Mouse (Mus musculus) thymus, adult 2 months (tissue): Measurements from ENCODE around the gene Tnfsfm13.
"Not testable (repeated sequence)": the region's sequence is repeated elsewhere in the genome, so short reads cannot be mapped to it uniquely, and the experiment has no call there.

Experiments
- CTCF ChIP-seq: fragments of 200-500 bp; IDR thresholded peaks from 2 replicates; pipeline ENCODE4 v1.5.1; 2012; ENCODE audit warnings: mild to moderate bottlenecking, control low read depth, low read length, moderate library complexity, borderline replicate concordance; ENCODE audit not compliant: control insufficient read depth, poor library complexity, insufficient read depth; ENCODE audit errors: extremely low read depth
- POLR2A ChIP-seq: fragments of 200-500 bp; IDR thresholded peaks from 2 replicates; pipeline ENCODE4 v1.6.1; 2012; ENCODE audit warnings: mild to moderate bottlenecking, low read length, control low read depth, moderate library complexity; ENCODE audit not compliant: control insufficient read depth, poor library complexity, insufficient read depth; ENCODE audit errors: extremely low read depth

DNA sequence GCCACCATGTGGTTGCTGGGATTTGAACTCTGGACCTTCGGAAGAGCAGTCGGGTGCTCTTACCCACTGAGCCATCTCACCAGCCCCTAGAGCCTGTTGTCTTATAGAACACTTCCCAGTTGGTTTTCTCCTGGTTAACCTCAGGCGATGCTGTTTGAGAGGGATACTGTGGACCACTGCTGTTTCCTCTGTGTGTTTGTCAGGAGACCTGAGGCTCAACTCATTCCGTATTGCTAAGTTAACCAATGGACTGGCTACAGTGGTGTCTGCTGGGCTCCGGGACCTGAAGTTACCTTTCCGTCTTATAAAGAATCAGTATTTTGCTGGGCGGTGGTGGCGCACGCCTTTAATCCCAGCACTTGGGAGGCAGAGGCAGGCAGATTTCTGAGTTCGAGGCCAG, 7.0 kb upstream of the Tnfsfm13 start:
- TF ChIP-seq CTCF, POLR2A: not testable (repeated sequence)
